Mouse (Mus musculus) testis, adult 2 months (tissue): ENCODE measurements around the gene Pnkp.

Experiments used
- CTCF ChIP-seq: fragments of 200-500 bp; IDR thresholded peaks from 2 replicates; pipeline ENCODE4 v1.5.1; 2012; ENCODE audit warnings: low read depth, mild to moderate bottlenecking, inconsistent platforms, low read length, moderate library complexity; ENCODE audit not compliant: control insufficient read depth, insufficient read depth, insufficient replicate concordance
- POLR2A ChIP-seq: fragments of 200-500 bp; IDR thresholded peaks from 2 replicates; pipeline ENCODE4 v1.6.1; 2012; ENCODE audit warnings: low read depth, mild to moderate bottlenecking, inconsistent platforms, low read length, moderate library complexity; ENCODE audit not compliant: control insufficient read depth

- TF ChIP-seq POLR2A (no peak), CTCF (no peak)
These were observed 20.4 kb upstream of the Pnkp start for GRCm38 (mm10) chr7:44836423-44837053.
